Mouse (Mus musculus) hindbrain, embryonic 14.5 days (tissue): ENCODE measurements around the gene Foxf2. TPM values are rescaled to one million over a fixed set of nuclear protein-coding genes. Genes with fewer than 3 reads are reported as not detected.
A peak's percentile ranks its signal among the peaks of the same experiment; 100 is the strongest.

Source experiments
- ATAC-seq: fragments of 200-750 bp; cut with Nextera tagmentation; 2 replicates; pipeline ENCODE4 v1.8.0; 2017; ENCODE audit warnings: moderate number of reproducible peaks, mild to moderate bottlenecking, moderate TSS enrichment, moderate library complexity; ENCODE audit not compliant: low FRiP score
- DNase-seq: peaks from one replicate; pipeline ENCODE4 v3.0.0-alpha.2; 2015; ENCODE audit warnings: low spot score
- H3K27ac ChIP-seq: fragments of 300-500 bp; sonication (generic); 2 replicates; pipeline ENCODE4 v1.5.1; 2014; ENCODE audit warnings: mild to moderate bottlenecking, moderate library complexity
- H3K27me3 ChIP-seq: fragments of 300-500 bp; sonication (generic); 2 replicates; pipeline ENCODE4 v1.6.1; 2014; ENCODE audit warnings: mild to moderate bottlenecking, low read length, mixed read lengths; ENCODE audit not compliant: control insufficient read depth, insufficient read depth
- H3K36me3 ChIP-seq: fragments of 300-500 bp; sonication (generic); replicated peaks from 2 replicates; pipeline ENCODE4 v1.6.1; 2014; ENCODE audit not compliant: control insufficient read depth, insufficient read depth
- H3K4me1 ChIP-seq: fragments of 300-500 bp; sonication (generic); replicated peaks from 2 replicates; pipeline ENCODE4 v1.6.1; 2014; ENCODE audit warnings: antibody characterized with exemption, low read length, mixed read lengths; ENCODE audit not compliant: control insufficient read depth, insufficient read depth
- H3K4me2 ChIP-seq: fragments of 300-500 bp; sonication (generic); replicated peaks from 2 replicates; pipeline ENCODE4 v1.6.1; 2014; ENCODE audit warnings: mild to moderate bottlenecking, moderate library complexity
- H3K4me3 ChIP-seq: fragments of 300-500 bp; sonication (generic); replicated peaks from 2 replicates; pipeline ENCODE4 v1.5.1; 2014; ENCODE audit warnings: mild to moderate bottlenecking, low read length
- H3K9ac ChIP-seq: fragments of 300-500 bp; sonication (generic); 2 replicates; pipeline ENCODE4 v1.6.1; 2014
- H3K9me3 ChIP-seq: fragments of 300-500 bp; sonication (generic); 2 replicates; pipeline ENCODE4 v1.6.1; 2016; ENCODE audit warnings: low read length; ENCODE audit not compliant: control insufficient read depth
- WGBS: fragments of 180-500 bp; shearing (Covaris S2); extraction: QIAGEN DNeasy Blood & Tissue Kit; methylation state at CpG from one replicate; pipeline ENCODE4 v1.1.7; 2014; 5-methylcytosine and 5-hydroxymethylcytosine counted together
- polyA plus RNA-seq: library from polyadenylated mRNA; unstranded; fragments of >200 nt; fragmentation: Nextera tagmentation; extraction: Ambion mirVana; gene quantifications from 2 replicates; pipeline ENCODE4 v1.2.1, GENCODE M21; 2014

The Foxf2 gene
- polyA plus RNA-seq, 1 experiment from 2014 or later = 6.2 TPM

GRCm38 (mm10) chr13:31630051-31630450, 4.4 kb downstream of the Foxf2 start:
- peaks cover 19% of the 10 kb centered on the region for H3K4me1 ChIP-seq
- ATAC-seq = no peak
- peaks cover 90% of the 10 kb centered on the region for H3K27me3 ChIP-seq
- DNase-seq = no peak
- no peaks in the 10 kb centered on the region for H3K36me3 ChIP-seq
- H3K4me3 ChIP-seq = peak overlapping the region; percentile 41; the same call in 1 of the 2 replicates
- H3K9ac ChIP-seq = peak overlapping the region; percentile 29; the same call in 1 of the 2 replicates
- 3% methylated on average over 12 of the region's 12 CpGs for WGBS
- no peak overlapping the region for H3K27ac ChIP-seq
- H3K9me3 ChIP-seq = no peaks in the 10 kb centered on the region
- peak overlapping the region; percentile 45 for H3K4me2 ChIP-seq

GRCm38 (mm10) chr13:31630551-31630950, 4.9 kb downstream of the Foxf2 start:
- ATAC-seq (no peak), DNase-seq (no peak)
- H3K4me1 ChIP-seq = peaks cover 14% of the 10 kb centered on the region
- H3K4me2 ChIP-seq = peak overlapping the region; percentile 22; the same call in 1 of the 2 replicates
- H3K4me3 ChIP-seq = peak overlapping the region; percentile 41; the same call in 1 of the 2 replicates
- no peak overlapping the region for H3K9ac ChIP-seq
- H3K27ac ChIP-seq = no peak overlapping the region
- peaks cover 85% of the 10 kb centered on the region for H3K27me3 ChIP-seq
- WGBS = 2% methylated on average over 10 of the region's 10 CpGs
- H3K9me3 ChIP-seq = no peaks in the 10 kb centered on the region
- H3K36me3 ChIP-seq = no peaks in the 10 kb centered on the region

- peaks cover 7% of the 10 kb centered on the region for H3K4me1 ChIP-seq
- no peak overlapping the region for H3K4me2 ChIP-seq
- WGBS = 18% methylated on average over 3 of the region's 3 CpGs
- H3K36me3 ChIP-seq = no peaks in the 10 kb centered on the region
- no peak overlapping the region for H3K4me3 ChIP-seq
- no peak overlapping the region for H3K27ac ChIP-seq
- H3K9ac ChIP-seq = no peak overlapping the region
- ATAC-seq = no peak
- H3K9me3 ChIP-seq = no peaks in the 10 kb centered on the region
- peaks cover 78% of the 10 kb centered on the region for H3K27me3 ChIP-seq
- DNase-seq = no peak
These were observed 5.7 kb downstream of the Foxf2 start for GRCm38 (mm10) chr13:31631291-31631690.

GRCm38 (mm10) chr13:31632450-31632849, 6.8 kb downstream of the Foxf2 start:
- WGBS = 1% methylated on average over 13 of the region's 13 CpGs
- Histone ChIP-seq H3K4me2 (no peak overlapping the region), H3K4me3 (no peak overlapping the region), H3K4me1 (no peaks in the 10 kb centered on the region; the same call in 1 of the 2 replicates), H3K9ac (no peak overlapping the region), H3K27me3 (peaks cover 66% of the 10 kb centered on the region), H3K27ac (no peak overlapping the region), H3K36me3 (no peaks in the 10 kb centered on the region), H3K9me3 (no peaks in the 10 kb centered on the region)
- ATAC-seq = no peak
- DNase-seq = peak; percentile 72

- no peaks in the 10 kb centered on the region; the same call in 1 of the 2 replicates for H3K4me1 ChIP-seq
- no peaks in the 10 kb centered on the region for H3K36me3 ChIP-seq
- H3K9me3 ChIP-seq = no peaks in the 10 kb centered on the region
- H3K9ac ChIP-seq = no peak overlapping the region
- DNase-seq (no peak), ATAC-seq (no peak)
- WGBS = 81% methylated on average over 4 of the region's 4 CpGs
- no peak overlapping the region for H3K4me3 ChIP-seq
- H3K27me3 ChIP-seq = peaks cover 58% of the 10 kb centered on the region
- no peak overlapping the region for H3K27ac ChIP-seq
- H3K4me2 ChIP-seq = no peak overlapping the region
These were observed 7.6 kb downstream of the Foxf2 start for GRCm38 (mm10) chr13:31633259-31633658.

GRCm38 (mm10) chr13:31635546-31635945, 9.9 kb downstream of the Foxf2 start:
- no peaks in the 10 kb centered on the region for H3K36me3 ChIP-seq
- H3K27ac ChIP-seq = no peak overlapping the region
- peaks cover 35% of the 10 kb centered on the region for H3K27me3 ChIP-seq
- no peak overlapping the region for H3K4me3 ChIP-seq
- ATAC-seq = no peak
- H3K4me1 ChIP-seq = no peaks in the 10 kb centered on the region
- H3K9ac ChIP-seq = no peak overlapping the region
- DNase-seq = no peak
- no peak overlapping the region for H3K4me2 ChIP-seq
- H3K9me3 ChIP-seq = no peaks in the 10 kb centered on the region
- WGBS = 71% methylated on average over 4 of the region's 4 CpGs

GRCm38 (mm10) chr13:31641517-31641916, 15.9 kb downstream of the Foxf2 start:
- no peak overlapping the region for H3K4me3 ChIP-seq
- WGBS = 81% methylated on average over 5 of the region's 5 CpGs
- DNase-seq (no peak), ATAC-seq (no peak)
- H3K36me3 ChIP-seq = no peaks in the 10 kb centered on the region
- no peaks in the 10 kb centered on the region for H3K9me3 ChIP-seq
- H3K27ac ChIP-seq = no peak overlapping the region
- H3K4me1 ChIP-seq = no peaks in the 10 kb centered on the region
- H3K4me2 ChIP-seq = no peak overlapping the region
- no peaks in the 10 kb centered on the region for H3K27me3 ChIP-seq
- no peak overlapping the region for H3K9ac ChIP-seq

GRCm38 (mm10) chr13:31652131-31652745, 26.6 kb downstream of the Foxf2 start:
- Histone ChIP-seq H3K9ac (no peak overlapping the region), H3K4me2 (no peak overlapping the region), H3K36me3 (no peaks in the 10 kb centered on the region), H3K4me3 (no peak overlapping the region), H3K4me1 (no peaks in the 10 kb centered on the region), H3K9me3 (no peaks in the 10 kb centered on the region), H3K27ac (no peak overlapping the region), H3K27me3 (no peaks in the 10 kb centered on the region)
- WGBS = 81% methylated on average over 20 of the region's 20 CpGs
- ATAC-seq (no peak), DNase-seq (no peak)

GRCm38 (mm10) chr13:31656249-31656648, 30.6 kb downstream of the Foxf2 start:
- Histone ChIP-seq H3K4me2 (no peak overlapping the region), H3K36me3 (no peaks in the 10 kb centered on the region), H3K27me3 (no peaks in the 10 kb centered on the region), H3K4me3 (no peak overlapping the region), H3K27ac (no peak overlapping the region), H3K9ac (no peak overlapping the region), H3K9me3 (no peaks in the 10 kb centered on the region), H3K4me1 (no peaks in the 10 kb centered on the region)
- 53% methylated on average over 4 of the region's 4 CpGs for WGBS
- no peak for ATAC-seq
- DNase-seq = peak; percentile 27

- no peaks in the 10 kb centered on the region for H3K36me3 ChIP-seq
- ATAC-seq = no peak
- H3K27me3 ChIP-seq = no peaks in the 10 kb centered on the region
- no peak overlapping the region for H3K27ac ChIP-seq
- DNase-seq = no peak
- H3K9ac ChIP-seq = no peak overlapping the region
- H3K4me3 ChIP-seq = no peak overlapping the region
- no peaks in the 10 kb centered on the region for H3K4me1 ChIP-seq
- 87% methylated on average over 4 of the region's 4 CpGs for WGBS
- no peaks in the 10 kb centered on the region for H3K9me3 ChIP-seq
- H3K4me2 ChIP-seq = no peak overlapping the region
These were observed 32.6 kb downstream of the Foxf2 start for GRCm38 (mm10) chr13:31658212-31658611.
